Comparison of ENCODE assay signal across 8 mouse cellular contexts in genomic region chr10:4611386-4612155, GRCm38 (mm10). TPM values are rescaled to one million over a fixed set of nuclear protein-coding genes. Genes with fewer than 3 reads are reported as not detected.
A peak's percentile ranks its signal among the peaks of the same experiment; 100 is the strongest.
DNase-seq lines count a peak whose midpoint lies in the region; ATAC-seq lines count a peak whose summit lies in the region.

Esr1 (plus strand) TSS chr10:4611593.

- no peaks in the 10 kb centered on the region for H3K27me3 ChIP-seq in lung, embryonic 15.5 days
- H3K27me3 ChIP-seq in heart, embryonic 11.5 days (ENCODE audit: control insufficient read depth, insufficient read depth, low read length), result no peaks in the 10 kb centered on the region
- H3K27me3 ChIP-seq in limb, embryonic 12.5 days, result no peaks in the 10 kb centered on the region

- no peaks in the 10 kb centered on the region for H3K9me3 ChIP-seq in lung, embryonic 15.5 days
- H3K9me3 ChIP-seq in heart, embryonic 11.5 days (replicated peaks; ENCODE audit: control insufficient read depth, low read length), result no peaks in the 10 kb centered on the region
- peaks cover 9% of the 10 kb centered on the region; the same call in 1 of the 2 replicates for H3K9me3 ChIP-seq in limb, embryonic 12.5 days

- whole genome bisulfite sequencing in lung, embryonic 15.5 days, result 33% methylated on average over 13 of the region's 13 CpGs
- 46% methylated on average over 13 of the region's 13 CpGs for WGBS in heart, embryonic 11.5 days (ENCODE audit: insufficient replicate concordance)
- 33% methylated on average over 13 of the region's 13 CpGs for WGBS in limb, embryonic 12.5 days

- ATAC-seq in lung, embryonic 15.5 days (ENCODE audit: borderline replicate concordance, extremely low read depth, low FRiP score, low TSS enrichment), result no peak
- no peak for ATAC-seq in heart, embryonic 11.5 days (replicated peaks; ENCODE audit: insufficient number of reproducible peaks, low FRiP score, low TSS enrichment)
- ATAC-seq in limb, embryonic 12.5 days (ENCODE audit: insufficient number of reproducible peaks, insufficient read depth, low FRiP score, low TSS enrichment, low read depth), result 0 out of 2 replicates have a peak, but pooled peaks have one; percentile 23

- peak within 1 kb of the TSS; percentile 22 for H3K4me3 ChIP-seq in lung, embryonic 15.5 days
- H3K4me3 ChIP-seq in heart, embryonic 11.5 days (ENCODE audit: low read depth, low read length), result no peak within 1 kb of the TSS; the same call in 1 of the 2 replicates
- H3K4me3 ChIP-seq in limb, embryonic 12.5 days (replicated peaks), result peak within 1 kb of the TSS; percentile 19; the same call in 1 of the 2 replicates

- peak within 1 kb of the TSS; percentile 50 for H3K4me2 ChIP-seq in lung, embryonic 15.5 days
- peak within 1 kb of the TSS; percentile 51 for H3K4me2 ChIP-seq in heart, embryonic 11.5 days
- peak within 1 kb of the TSS; percentile 45 for H3K4me2 ChIP-seq in limb, embryonic 12.5 days

- 0 out of 2 replicates have a peak, but pooled peaks cover 3% of the 10 kb centered on the region for H3K4me1 ChIP-seq in lung, embryonic 15.5 days
- no peaks in the 10 kb centered on the region for H3K4me1 ChIP-seq in heart, embryonic 11.5 days (ENCODE audit: control insufficient read depth, insufficient read depth, low read length)
- peaks cover 27% of the 10 kb centered on the region for H3K4me1 ChIP-seq in limb, embryonic 12.5 days (replicated peaks)

- H3K27ac ChIP-seq in lung, embryonic 15.5 days, result no peak within 1 kb of the TSS
- H3K27ac ChIP-seq in heart, embryonic 11.5 days (ENCODE audit: low read depth, low read length), result no peak within 1 kb of the TSS
- peak within 1 kb of the TSS; percentile 73 for H3K27ac ChIP-seq in limb, embryonic 12.5 days

- H3K9ac ChIP-seq in lung, embryonic 15.5 days, result no peak within 1 kb of the TSS
- H3K9ac ChIP-seq in heart, embryonic 11.5 days (ENCODE audit: low read depth, low read length), result no peak within 1 kb of the TSS
- H3K9ac ChIP-seq in limb, embryonic 12.5 days (replicated peaks), result no peak within 1 kb of the TSS

- DNase-seq in lung, postnatal 25 days (ENCODE audit: low spot score), result no peak
- DNase-seq in adrenal gland, postnatal 25 days, result no peak
- no peak for DNase-seq in cerebellum, postnatal 4 days (ENCODE audit: low spot score in 2 of 2)
- no peak for DNase-seq in left cerebral cortex, adult 9 months (ENCODE audit: low spot score in 2 of 2)
- DNase-seq in retina, embryonic 14.5 days (ENCODE audit: low spot score), result no peak

- H3K36me3 ChIP-seq in lung, embryonic 15.5 days, result no peaks in the 10 kb centered on the region
- no peaks in the 10 kb centered on the region for H3K36me3 ChIP-seq in heart, embryonic 11.5 days (ENCODE audit: control insufficient read depth, insufficient read depth, low read length)
- H3K36me3 ChIP-seq in limb, embryonic 12.5 days, result no peaks in the 10 kb centered on the region

RNA-seq across cellular contexts. Expression of gene Esr1, which starts in this region (rescaled TPM):
- 0.26 TPM in 2 replicates for polyA plus RNA-seq in lung, embryonic 15.5 days (2015; fragmentation: Nextera tagmentation; extraction: Ambion mirVana)
- total RNA-seq in adrenal gland, postnatal 25 days (2021), result 12.0 and 12.8 TPM in 2 replicates
- polyA plus RNA-seq in heart, embryonic 11.5 days (2014; fragmentation: Nextera tagmentation; extraction: Ambion mirVana), result 1.2 and 1.3 TPM in 2 replicates
- polyA plus RNA-seq in limb, embryonic 12.5 days (2016; fragmentation: Nextera tagmentation; extraction: Ambion mirVana), result 0.82 and 1.1 TPM in 2 replicates
